Mouse (Mus musculus): Measurements from ENCODE around the gene H2afx. TPM values are rescaled to one million over a fixed set of nuclear protein-coding genes. Genes with fewer than 3 reads are reported as not detected.

The H2afx gene
- total RNA-seq, 1 experiment: 967 TPM

DNA sequence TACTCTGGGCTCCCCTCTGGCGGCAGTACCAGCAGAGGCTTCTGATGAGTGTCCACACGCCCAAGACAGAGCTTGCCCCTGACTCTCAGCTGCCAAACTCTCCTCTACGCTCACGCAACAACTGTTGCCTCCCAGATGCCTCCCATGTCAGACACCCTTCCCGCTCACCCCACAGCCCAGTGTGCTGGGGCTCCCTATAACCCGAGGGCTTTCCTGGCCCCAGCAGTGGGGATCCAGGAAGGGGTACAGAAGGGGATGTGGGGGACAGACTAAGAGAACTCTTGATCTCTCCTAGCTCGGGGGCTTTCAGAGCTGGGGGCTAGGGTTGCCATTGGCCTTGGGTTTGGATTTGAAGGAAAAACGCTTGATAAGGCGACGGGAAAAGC lies 23.8 kb upstream of the H2afx start:
- DNase-seq (ENCODE audit: low read depth, low spot score): no peak
- TF ChIP-seq ZC3H11A (IDR thresholded peaks at IDR 0.05; ENCODE audit: borderline replicate concordance, low read depth, low read length) (no peak), MAFK (IDR thresholded peaks at IDR 0.05; ENCODE audit: insufficient read depth, low read depth, low read length) (no peak), ZNF384 (IDR thresholded peaks at IDR 0.05; ENCODE audit: low read depth, low read length) (no peak), HCFC1 (IDR thresholded peaks at IDR 0.05; ENCODE audit: borderline replicate concordance, insufficient read depth, low read length) (no peak), CHD2 (IDR thresholded peaks at IDR 0.05; ENCODE audit: low read depth, low read length) (no peak)
- Histone ChIP-seq H3K9me3 (ENCODE audit: control insufficient read depth, insufficient read depth, low read depth, low read length) (no peaks in the 10 kb centered on the region), H3K27ac (ENCODE audit: insufficient read depth, low read depth, low read length, poor library complexity, severe bottlenecking) (no peak overlapping the region), H3K4me1 (ENCODE audit: control insufficient read depth in 2 of 2, insufficient read depth in 2 of 2, low read length in 2 of 2, poor library complexity in 1 of 2) (peaks cover 3 to 24% of the 10 kb centered on the region in 2 experiments), H3K4me3 (ENCODE audit: insufficient read depth in 1 of 2, low read depth in 1 of 2, low read length in 2 of 2, poor library complexity in 1 of 2, severe bottlenecking in 1 of 2) (peak overlapping the region; percentile 20 to 22; a peak in 2 of 4 replicates), H3K9ac (ENCODE audit: insufficient read depth, low read depth, low read length, poor library complexity, severe bottlenecking) (0 out of 2 replicates have a peak overlapping the region, but pooled peaks have one; percentile 1), H3K36me3 (ENCODE audit: control insufficient read depth, insufficient read depth, low read length, poor library complexity, severe bottlenecking) (no peaks in the 10 kb centered on the region)
- in situ Hi-C loops (cut with MboI; ENCODE audit: low sequenced_read_pairs in 2 of 2, unreplicated experiment in 2 of 2): no loop called here

DNA sequence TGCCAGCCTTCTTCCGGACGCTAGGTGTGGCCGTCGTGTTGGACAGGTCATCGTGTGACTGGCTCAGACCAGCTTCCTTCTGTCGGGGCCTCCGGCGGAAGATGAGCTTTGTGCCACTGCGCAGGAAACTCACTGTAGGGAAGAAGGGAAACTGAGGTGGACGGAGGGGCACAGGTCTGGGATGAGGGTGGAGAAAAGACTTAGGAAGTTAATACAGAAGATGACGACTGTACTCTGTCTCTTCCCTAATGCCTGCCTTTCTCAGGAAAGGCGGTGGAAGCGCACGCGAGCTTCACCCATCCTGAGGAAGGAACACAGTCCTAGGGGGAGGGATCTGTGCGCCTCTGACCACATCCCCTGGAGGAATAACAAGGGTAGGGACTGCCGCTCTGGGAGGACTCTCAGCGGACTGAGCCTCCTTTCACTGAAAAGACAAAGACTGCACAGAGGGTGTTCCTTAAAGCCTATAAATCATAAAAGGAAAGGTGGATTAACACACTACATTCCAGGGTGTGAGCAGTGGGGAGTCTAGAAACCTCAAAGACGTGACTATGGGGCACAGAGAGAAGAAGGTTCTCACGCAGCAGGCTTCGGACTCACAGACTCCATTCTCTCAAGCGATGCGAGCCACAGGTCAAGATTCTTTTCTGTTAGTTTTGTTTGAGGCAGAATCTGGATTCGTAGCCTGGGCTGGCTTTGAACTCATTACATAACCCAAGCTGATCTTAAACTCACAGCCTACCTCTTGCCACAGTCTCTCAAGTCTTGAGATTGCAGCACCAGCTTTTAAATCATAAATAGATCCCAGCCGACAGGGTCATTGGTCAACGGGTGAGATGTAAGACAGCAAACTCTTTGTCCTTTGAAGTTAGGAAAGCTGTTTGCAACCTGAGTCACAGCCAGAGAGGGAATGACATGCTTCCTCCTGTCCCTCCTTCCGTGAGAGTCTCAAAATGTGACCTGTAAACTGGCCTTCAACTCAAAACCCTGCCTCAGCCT lies 23.1 kb upstream of the H2afx start:
- in situ Hi-C loops (cut with MboI; ENCODE audit: low sequenced_read_pairs in 2 of 2, unreplicated experiment in 2 of 2): no loop called here
- H3K9me3 ChIP-seq (ENCODE audit: control insufficient read depth, insufficient read depth, low read depth, low read length): no peaks in the 10 kb centered on the region
- DNase-seq (ENCODE audit: low read depth, low spot score): no peak
- TF ChIP-seq HCFC1 (IDR thresholded peaks at IDR 0.05; ENCODE audit: borderline replicate concordance, insufficient read depth, low read length) (no peak), MAFK (IDR thresholded peaks at IDR 0.05; ENCODE audit: insufficient read depth, low read depth, low read length) (no peak), CHD2 (IDR thresholded peaks at IDR 0.05; ENCODE audit: low read depth, low read length) (no peak), ZC3H11A (IDR thresholded peaks at IDR 0.05; ENCODE audit: borderline replicate concordance, low read depth, low read length) (no peak)
- 0 out of 2 replicates have a peak overlapping the region, but pooled peaks have one; percentile 1 for H3K9ac ChIP-seq (ENCODE audit: insufficient read depth, low read depth, low read length, poor library complexity, severe bottlenecking)
- no peak overlapping the region for H3K27ac ChIP-seq (ENCODE audit: insufficient read depth, low read depth, low read length, poor library complexity, severe bottlenecking)
- H3K4me1 ChIP-seq (ENCODE audit: control insufficient read depth in 2 of 2, insufficient read depth in 2 of 2, low read length in 2 of 2, poor library complexity in 1 of 2): peaks cover 1 to 24% of the 10 kb centered on the region in 2 experiments; a peak in 3 of 4 replicates
- H3K36me3 ChIP-seq (ENCODE audit: control insufficient read depth, insufficient read depth, low read length, poor library complexity, severe bottlenecking): no peaks in the 10 kb centered on the region
- peak overlapping the region; percentile 20 to 22; a peak in 3 of 4 replicates for H3K4me3 ChIP-seq (ENCODE audit: insufficient read depth in 1 of 2, low read depth in 1 of 2, low read length in 2 of 2, poor library complexity in 1 of 2, severe bottlenecking in 1 of 2)

DNA sequence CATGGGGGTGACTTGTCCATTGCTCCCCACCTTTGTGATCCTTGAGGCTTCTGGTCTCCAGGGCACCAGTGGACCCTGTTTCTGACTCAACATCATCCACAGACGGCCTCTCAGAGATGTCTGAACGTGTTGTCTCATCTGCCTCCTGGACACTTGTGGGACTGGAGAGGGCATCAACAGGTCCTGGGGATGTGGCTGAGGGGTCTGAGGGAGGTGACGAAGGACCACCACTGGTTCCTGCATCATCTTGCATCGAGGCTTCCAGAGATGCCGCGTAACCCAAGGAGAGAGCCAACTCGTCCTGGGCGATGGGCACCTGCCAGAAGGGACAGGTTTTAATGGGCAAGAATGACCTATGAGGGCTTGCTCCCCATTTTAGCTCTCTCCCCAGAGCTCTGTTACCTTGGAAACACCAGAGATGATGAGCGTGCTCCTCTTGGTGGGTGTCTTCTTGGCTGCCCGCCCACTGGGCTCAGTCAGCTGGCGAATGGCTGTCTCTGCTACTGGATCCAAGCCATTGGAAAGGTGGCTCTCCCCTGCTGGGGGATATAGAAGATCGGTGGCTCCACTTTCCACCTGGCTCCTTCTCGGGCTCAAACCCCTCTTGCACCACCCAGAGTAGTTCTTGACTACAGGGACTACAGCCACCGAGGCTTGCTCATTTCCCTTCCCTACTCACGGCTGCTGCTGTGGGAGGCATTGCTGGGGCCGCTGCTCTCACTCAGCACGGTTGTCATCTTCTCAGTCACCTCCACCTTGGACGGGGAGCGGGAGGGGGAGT lies 20.8 kb upstream of the H2afx start:
- H3K27ac ChIP-seq (ENCODE audit: insufficient read depth, low read depth, low read length, poor library complexity, severe bottlenecking): no peak overlapping the region
- H3K36me3 ChIP-seq (ENCODE audit: control insufficient read depth, insufficient read depth, low read length, poor library complexity, severe bottlenecking): no peaks in the 10 kb centered on the region
- no peak overlapping the region for H3K9ac ChIP-seq (ENCODE audit: insufficient read depth, low read depth, low read length, poor library complexity, severe bottlenecking)
- in situ Hi-C loops (cut with MboI; ENCODE audit: low sequenced_read_pairs in 2 of 2, unreplicated experiment in 2 of 2): no loop called here
- H3K4me1 ChIP-seq (ENCODE audit: control insufficient read depth in 2 of 2, insufficient read depth in 2 of 2, low read length in 2 of 2, poor library complexity in 1 of 2): peaks cover 0 to 22% of the 10 kb centered on the region in 2 experiments; a peak in 3 of 4 replicates
- no peak for DNase-seq (ENCODE audit: low read depth, low spot score)
- TF ChIP-seq CHD2 (IDR thresholded peaks at IDR 0.05; ENCODE audit: low read depth, low read length) (no peak), ZC3H11A (IDR thresholded peaks at IDR 0.05; ENCODE audit: borderline replicate concordance, low read depth, low read length) (no peak), HCFC1 (IDR thresholded peaks at IDR 0.05; ENCODE audit: borderline replicate concordance, insufficient read depth, low read length) (no peak), ZNF384 (IDR thresholded peaks at IDR 0.05; ENCODE audit: low read depth, low read length) (no peak), MAFK (IDR thresholded peaks at IDR 0.05; ENCODE audit: insufficient read depth, low read depth, low read length) (no peak)
- no peaks in the 10 kb centered on the region for H3K9me3 ChIP-seq (ENCODE audit: control insufficient read depth, insufficient read depth, low read depth, low read length)
- no peak overlapping the region for H3K4me3 ChIP-seq (ENCODE audit: insufficient read depth in 1 of 2, low read depth in 1 of 2, low read length in 2 of 2, poor library complexity in 1 of 2, severe bottlenecking in 1 of 2)

DNA sequence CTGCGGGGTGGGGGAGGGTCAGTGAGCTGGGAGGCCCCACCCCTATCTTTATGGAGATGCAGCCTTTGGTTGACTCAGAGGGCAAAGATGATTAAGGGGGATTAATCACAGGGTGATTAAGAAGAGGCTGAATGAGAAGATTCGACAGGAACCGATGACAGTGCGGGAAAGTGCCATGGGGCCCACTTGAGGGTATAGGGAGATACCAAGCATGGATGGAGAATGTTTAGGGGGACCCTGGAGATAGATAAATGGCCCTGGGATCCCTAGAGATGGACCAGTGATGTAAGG lies 20.3 kb upstream of the H2afx start:
- no peak overlapping the region for H3K4me3 ChIP-seq (ENCODE audit: insufficient read depth in 1 of 2, low read depth in 1 of 2, low read length in 2 of 2, poor library complexity in 1 of 2, severe bottlenecking in 1 of 2)
- H3K4me1 ChIP-seq (ENCODE audit: control insufficient read depth in 2 of 2, insufficient read depth in 2 of 2, low read length in 2 of 2, poor library complexity in 1 of 2): peaks cover 0 to 22% of the 10 kb centered on the region in 2 experiments; a peak in 3 of 4 replicates
- TF ChIP-seq MAFK (IDR thresholded peaks at IDR 0.05; ENCODE audit: insufficient read depth, low read depth, low read length) (no peak), ZNF384 (IDR thresholded peaks at IDR 0.05; ENCODE audit: low read depth, low read length) (no peak), CHD2 (IDR thresholded peaks at IDR 0.05; ENCODE audit: low read depth, low read length) (no peak), HCFC1 (IDR thresholded peaks at IDR 0.05; ENCODE audit: borderline replicate concordance, insufficient read depth, low read length) (no peak), ZC3H11A (IDR thresholded peaks at IDR 0.05; ENCODE audit: borderline replicate concordance, low read depth, low read length) (no peak)
- DNase-seq (ENCODE audit: low read depth, low spot score): no peak
- no peak overlapping the region for H3K27ac ChIP-seq (ENCODE audit: insufficient read depth, low read depth, low read length, poor library complexity, severe bottlenecking)
- no peaks in the 10 kb centered on the region for H3K9me3 ChIP-seq (ENCODE audit: control insufficient read depth, insufficient read depth, low read depth, low read length)
- no peaks in the 10 kb centered on the region for H3K36me3 ChIP-seq (ENCODE audit: control insufficient read depth, insufficient read depth, low read length, poor library complexity, severe bottlenecking)
- no peak overlapping the region for H3K9ac ChIP-seq (ENCODE audit: insufficient read depth, low read depth, low read length, poor library complexity, severe bottlenecking)
- in situ Hi-C loops (cut with MboI; ENCODE audit: low sequenced_read_pairs in 2 of 2, unreplicated experiment in 2 of 2): no loop called here
